Mouse (Mus musculus) gastrocnemius, postnatal 4 days (tissue): ENCODE results near the gene Urad. TPM values are rescaled to one million over a fixed set of nuclear protein-coding genes. Genes with fewer than 3 reads are reported as not detected.
A peak's percentile ranks its signal among the peaks of the same experiment; 100 is the strongest.

ENCODE experiments used
- DNase-seq, 2 experiments: peaks; one replicate each; pipeline ENCODE4 v3.0.0; 2021 to 2022; ENCODE audit warnings: low spot score in 2 of 2, mixed read lengths in 2 of 2
- total RNA-seq, 2 experiments: library from RNA; stranded (reverse); gene quantifications; 2 replicates each; pipeline ENCODE4 v1.2.3; 2021

The Urad gene
- total RNA-seq, 2 experiments from 2014 or later = not detected

- no peak for DNase-seq
Observed at GRCm38 (mm10) chr5:147325931-147326330, 3.7 kb upstream of the Urad start.

DNA sequence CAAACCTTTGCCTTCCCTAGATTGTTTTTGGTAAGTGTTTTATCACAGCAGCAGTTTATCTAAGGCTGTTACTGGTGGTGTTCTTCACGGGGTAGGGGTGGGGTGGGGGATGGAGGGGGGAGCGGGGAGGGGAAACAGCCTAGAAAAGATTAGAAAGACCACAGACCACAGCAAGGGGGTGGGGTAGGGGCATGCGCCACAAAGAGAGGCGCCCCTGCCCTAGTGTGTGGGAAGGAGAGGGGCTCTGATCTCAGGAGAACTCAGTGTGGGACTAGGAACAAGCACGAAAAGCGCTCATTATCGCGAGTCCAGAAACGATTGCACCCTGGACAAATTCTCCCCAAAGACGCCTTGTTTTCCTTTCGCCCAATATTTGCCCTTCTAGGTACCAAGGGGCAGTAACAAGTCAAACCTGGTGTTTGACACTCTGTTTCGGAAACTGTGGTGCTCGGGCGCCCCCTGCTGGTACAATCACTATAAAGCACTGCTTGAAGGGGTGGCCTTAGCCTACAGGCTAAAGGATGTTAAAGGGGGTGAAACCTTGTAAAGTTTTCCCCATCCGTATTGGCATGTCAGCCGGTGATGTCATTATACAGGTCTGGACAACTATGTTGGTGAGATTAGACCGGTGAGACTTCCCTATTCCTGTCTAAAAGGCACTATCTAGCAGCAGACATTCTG, 1.1 kb upstream of the Urad start:
- peak; percentile 52 to 67 for DNase-seq

DNA sequence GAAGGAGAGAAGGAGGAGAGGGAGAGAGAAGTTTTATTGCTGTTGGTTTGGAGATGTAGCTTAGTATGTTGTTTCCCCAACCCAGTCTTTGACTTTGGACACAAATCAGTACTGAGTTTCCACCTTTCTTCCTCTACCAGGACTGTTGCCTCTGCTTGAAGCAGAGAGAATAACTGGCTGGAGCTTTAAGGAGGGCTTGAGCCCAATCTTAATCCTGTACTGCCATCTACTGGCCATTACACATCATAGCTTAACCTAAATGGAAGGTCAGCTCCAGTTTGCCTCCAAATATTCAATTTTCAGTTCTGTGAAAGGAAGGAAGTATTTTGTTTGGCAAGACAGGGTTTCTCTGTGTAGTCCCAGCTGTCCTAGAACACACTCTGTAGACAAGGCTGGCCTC, 2.6 kb downstream of the Urad start:
- DNase-seq = no peak

GRCm38 (mm10) chr5:147317991-147318390, 4.2 kb downstream of the Urad start:
- DNase-seq = no peak

DNA sequence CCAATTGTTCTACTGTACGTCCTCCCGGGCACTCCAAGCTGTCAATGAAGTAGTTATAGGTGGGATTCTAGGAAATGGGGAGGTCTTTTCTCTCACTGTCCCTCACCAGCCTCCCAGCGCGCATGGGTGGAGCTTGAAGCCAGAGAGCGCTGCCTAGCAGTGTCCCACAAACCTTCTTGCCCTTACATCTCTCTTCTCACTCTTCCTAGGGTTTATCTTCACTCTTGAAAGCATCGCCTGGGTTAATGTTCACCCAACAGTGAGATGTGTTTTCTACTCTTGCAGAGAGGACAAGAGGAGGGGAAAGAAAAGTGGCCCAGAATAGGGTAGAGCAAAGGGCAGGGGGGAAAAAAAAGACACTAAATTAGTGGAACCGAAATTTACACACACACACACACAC, 4.9 kb downstream of the Urad start:
- DNase-seq = no peak

DNA sequence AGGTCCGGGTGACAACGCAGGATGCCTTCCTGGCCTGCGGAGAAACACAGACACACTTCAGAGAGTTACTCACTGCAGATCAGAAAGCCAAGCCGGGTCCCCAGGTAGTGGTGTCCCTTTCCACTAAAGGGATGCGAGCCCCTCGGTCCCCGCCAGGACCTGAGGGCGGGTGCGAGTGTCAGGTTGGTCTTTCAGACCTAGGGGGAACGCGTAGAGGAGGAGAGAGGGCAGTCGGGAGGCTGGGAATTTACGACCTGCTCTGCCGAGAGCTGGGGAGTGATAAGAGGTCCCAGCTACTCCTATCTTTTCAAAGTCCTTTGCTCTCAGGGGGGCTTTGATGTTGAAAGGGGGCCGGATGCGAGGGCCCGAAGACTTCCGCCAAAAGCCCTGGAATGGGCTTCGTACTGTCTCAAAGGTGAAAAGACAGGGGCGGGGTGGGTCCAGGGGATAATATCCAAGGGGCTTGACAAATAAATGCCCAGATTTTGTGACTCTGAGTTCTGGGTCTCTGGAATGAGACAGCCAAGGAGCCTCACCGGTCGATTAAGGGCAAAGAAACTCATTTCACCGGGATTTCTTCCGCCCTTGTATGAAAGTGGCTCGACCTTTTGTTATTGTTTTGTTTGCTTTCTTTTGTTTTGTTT, 6.7 kb downstream of the Urad start:
- DNase-seq = no peak

DNA sequence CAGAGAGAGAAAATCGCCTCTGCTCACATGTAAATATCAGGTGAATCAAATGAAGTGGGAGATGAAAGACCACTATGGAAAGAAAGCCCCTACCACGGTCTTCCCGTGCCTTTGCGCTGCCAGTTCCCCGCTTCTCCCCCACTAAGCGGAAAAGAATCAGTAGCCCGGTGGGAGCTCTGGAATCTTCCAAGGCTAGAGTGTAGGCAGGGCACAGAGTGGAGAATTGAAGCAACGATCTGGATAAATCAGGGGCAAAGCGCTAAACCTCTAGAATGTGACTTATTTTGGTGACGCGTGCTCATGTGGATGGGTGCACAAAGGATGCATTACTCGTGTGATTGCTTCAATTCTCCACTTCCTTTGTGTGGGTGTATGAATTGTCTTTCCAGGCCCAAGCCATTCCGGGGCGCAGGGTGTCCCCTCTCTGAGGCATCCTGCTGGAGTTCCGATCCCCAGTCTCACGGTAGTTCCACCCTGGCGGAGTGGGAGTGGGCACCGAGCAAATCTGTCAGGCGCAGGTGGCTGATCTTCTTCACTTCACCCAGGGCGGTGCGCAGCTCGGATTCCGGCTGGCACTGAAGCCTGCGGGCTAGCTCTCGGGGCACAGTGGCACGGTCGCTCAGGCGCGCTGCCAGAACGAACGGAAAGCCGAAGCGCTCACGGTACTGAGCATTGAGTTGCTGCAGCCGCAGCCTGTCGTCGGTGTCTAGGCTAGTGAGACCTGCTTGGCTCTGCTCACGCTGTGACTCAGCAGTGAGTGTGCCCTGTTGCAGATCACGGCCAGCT, 7.4 kb downstream of the Urad start:
- DNase-seq = peak in 1 of 2 experiments; percentile 20

DNA sequence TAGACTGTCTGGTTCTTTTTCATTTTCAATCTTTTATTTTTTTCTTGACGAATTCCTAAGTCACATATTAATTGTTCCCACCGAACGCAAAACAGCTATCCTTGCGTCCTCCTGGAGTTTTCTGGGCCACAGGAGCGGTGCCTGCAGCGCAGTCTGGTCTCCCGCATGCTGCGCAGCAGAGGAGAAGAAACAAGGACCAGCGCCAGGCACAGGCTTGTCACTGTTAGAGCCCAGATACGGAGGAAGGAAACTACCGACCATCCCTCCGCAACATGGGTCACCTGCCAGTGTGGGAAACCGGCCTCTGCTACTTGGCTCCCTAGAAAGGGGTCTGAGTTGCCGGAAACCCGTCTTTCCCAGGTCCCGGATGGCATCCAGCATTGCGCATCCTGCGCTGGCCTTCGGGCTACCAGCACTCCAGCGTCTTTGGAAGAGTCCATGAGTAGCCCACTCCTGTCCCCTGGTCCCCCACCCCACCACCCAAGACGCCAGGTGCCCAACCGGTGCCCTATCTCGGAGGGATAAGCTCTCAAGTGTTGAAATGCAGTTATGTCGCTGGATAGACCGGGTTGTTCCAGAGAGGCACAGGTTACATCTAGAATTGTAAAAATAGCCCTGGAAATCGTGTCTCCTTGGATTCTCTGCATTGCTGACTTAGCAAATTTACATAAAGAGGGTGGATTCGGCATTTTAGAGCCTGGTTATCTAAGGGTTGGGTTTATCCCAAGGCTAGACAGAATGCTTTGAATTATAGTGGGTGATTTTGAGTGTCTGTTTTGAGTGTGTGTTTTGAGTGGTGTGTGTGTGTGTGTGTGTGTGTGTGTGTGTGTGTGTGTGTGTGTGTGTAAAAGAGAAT, 9.2 kb downstream of the Urad start:
- DNase-seq = no peak

- no peak for DNase-seq
Observed at GRCm38 (mm10) chr5:147309786-147310185, 12.5 kb downstream of the Urad start.

DNA sequence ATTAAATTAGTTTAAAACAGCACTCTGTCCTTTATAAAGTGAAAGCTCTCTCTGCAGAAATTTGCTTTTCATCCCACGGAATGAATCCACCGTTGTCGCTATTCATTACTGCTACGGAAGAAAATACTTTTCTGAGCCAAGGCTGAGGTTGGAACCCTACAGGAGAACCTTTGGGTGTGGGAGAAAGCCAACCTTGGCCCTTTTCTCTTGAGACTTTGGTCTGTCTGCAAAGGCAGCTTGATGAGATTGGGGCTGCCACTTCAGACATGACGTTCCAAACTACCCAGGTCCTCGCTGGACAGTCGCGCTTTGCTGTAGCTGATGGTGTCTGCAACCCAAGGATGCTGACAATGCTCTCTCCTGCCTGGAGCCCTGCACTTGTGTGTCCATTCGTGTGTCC, 13.8 kb downstream of the Urad start:
- no peak for DNase-seq

DNA sequence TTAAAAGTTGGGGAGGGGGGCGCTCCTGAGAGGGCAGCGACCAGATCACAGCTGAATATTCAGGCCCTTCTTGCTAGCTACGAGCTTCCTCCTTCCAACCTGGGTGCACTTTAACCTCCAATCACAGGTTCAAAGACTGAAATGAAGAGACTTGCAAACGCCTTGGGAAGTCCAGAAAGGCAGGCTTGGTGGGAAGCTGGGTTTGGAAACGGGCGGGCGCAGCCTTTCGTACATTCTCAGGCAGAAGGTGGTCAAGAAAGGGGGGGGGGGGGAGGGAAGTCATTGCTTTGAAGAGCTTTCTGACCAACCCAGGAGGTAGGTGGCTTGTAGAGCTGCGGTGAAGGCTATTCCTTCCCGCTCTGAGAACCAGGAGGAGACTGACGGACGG, 14.8 kb downstream of the Urad start:
- DNase-seq = no peak

GRCm38 (mm10) chr5:147306638-147307397, 15.4 kb downstream of the Urad start, which contains the start of gene Cdx2:
TSS of gene Cdx2 (minus strand) at chr5:147307270.
- DNase-seq = no peak

- DNase-seq = no peak
Observed at GRCm38 (mm10) chr5:147305856-147306637, 16.2 kb downstream of the Urad start.

- DNase-seq = no peak
Observed at GRCm38 (mm10) chr5:147305166-147305565, 17.1 kb downstream of the Urad start.

DNA sequence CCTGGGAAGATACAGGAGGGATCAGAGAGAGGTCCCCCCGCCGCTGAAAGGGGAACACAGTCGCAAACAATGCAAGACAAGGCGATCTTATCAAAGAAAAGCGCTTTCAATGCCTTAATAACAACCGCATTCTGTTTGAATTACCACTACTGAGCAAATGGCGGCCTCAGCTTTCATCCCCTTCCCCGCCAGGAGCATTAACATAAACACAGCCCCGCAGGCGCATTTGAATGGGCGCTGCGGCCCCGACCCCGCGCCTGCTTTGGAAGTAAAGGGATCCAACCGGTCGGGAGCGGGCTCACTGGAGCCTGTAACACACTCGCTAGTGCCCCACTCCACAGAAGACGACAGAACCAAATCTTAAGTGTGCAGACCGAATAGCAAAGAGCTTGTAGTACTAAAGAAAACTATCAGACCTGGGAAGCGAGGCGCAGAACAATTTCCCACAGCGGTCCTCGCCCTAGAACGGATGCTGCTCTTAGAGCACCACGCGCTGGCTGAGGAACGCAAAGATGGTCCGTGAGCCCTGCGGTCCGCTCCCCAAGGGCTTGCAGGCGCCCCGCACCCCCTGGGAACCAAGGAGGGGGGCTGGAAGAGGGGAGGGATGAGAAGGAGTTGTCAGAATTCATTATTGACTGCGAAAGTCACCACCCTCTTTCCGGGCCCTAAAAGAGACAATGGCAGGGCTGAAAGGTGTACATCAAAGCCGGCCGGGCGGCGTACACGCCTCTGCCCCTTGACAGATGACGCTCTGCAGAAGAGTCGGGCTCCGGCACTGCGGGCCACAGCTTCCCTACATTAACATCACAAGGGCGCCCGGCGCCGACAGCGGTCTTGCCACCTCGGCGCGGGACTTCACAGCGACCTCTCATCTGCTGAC, 17.7 kb downstream of the Urad start:
- no peak for DNase-seq

DNA sequence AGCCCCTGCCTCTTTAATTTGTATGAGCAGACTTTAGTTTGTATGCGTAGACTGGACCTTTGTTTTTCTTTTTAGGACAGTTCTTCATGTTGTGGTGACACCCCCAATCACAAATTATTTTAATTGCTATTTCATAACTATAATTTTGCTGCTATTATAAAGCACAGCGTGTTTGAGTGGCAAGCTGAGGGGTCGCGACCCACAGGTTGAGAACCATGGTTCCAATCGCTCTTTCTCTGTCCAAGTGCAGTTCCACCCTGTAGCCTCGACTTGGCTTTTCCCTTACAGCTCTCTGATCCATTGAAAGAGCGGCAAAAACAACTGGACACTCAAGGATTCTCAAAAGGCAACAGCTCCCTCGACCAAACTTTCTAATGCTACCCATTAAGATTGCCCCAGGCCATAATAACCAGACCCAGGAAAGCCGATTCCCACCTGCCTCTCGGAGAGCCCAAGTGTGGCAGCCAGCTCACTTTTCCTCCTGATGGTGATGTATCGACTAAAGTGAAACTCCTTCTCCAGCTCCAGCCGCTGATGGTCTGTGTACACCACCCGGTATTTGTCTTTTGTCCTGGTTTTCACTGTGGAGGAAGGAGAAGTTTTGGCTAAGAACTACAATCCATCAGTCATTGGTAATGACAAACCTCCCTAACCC, 19.4 kb downstream of the Urad start:
- no peak for DNase-seq

DNA sequence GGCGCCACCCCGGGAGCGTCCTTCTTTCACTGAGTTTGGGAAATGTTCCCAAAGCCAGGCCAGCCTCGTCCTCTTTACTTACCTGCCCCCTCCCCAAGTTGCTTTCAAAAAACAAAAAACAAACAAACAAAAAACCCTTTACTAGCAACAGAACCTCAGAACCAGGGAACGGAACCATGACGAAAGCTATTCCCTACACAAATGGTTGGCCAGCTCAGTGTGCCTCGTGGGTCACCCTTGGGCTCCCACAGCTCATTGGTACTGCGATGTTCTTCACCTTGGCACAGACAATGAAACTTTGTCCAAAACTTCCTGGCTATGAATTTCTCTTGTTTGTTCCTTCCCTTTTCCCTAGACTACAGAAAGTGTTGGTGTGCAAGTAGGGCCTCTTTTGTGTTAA, 20.1 kb downstream of the Urad start:
- DNase-seq = no peak

GRCm38 (mm10) chr5:147301781-147302070, 20.5 kb downstream of the Urad start:
- DNase-seq = no peak
